Mouse (Mus musculus): ENCODE measurements around the gene Olfr128.
"Not testable (repeated sequence)": the region's sequence is repeated elsewhere in the genome, so short reads cannot be mapped to it uniquely, and the experiment has no call there.

Gene Olfr128

DNA sequence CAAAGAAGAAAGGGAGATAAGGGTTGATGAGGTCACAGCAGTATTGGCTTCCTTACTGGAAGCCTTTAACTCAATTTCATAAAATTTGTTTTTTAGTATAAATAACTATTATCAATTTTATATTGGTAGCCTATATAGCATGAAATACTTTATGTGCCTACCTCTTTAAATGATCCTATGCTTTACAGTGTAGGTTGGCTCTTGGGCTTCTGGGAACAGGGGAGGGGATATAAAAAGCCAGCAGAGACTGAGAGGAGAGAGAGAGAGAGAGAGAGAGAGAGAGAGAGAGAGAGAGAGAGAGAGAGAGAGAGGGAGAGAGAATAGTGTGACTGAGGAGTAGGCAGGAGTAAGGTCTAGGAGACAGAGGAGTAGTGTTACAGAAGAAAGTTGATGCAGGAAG, at the start of gene Olfr128:
Gene Olfr128 (plus strand): TSS at position 301 of the 400 bp plus-strand sequence.
- DNase-seq (ENCODE audit: extremely low spot score, low read depth, low spot score), result no peak

DNA sequence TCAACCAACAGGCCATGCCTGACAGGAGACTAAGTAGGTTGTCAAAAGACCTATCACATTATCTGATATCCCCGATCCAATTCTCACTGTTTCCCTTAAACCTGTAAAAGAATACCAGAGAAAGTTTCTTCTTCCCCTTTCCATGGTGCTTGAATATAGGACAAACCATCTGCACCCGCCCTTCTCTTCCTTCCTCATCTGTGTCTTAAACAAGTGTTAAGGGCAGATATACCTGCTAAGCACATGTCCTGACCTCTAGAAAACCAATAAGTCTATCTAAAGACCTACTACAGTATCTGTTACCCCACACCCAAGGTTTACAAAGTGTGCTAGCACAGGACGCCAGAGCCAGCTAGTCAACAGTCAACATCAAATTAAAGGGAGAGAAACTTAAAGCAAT, 46.5 kb upstream of the Olfr128 start:
- no peak for DNase-seq (ENCODE audit: extremely low spot score, low read depth, low spot score)

DNA sequence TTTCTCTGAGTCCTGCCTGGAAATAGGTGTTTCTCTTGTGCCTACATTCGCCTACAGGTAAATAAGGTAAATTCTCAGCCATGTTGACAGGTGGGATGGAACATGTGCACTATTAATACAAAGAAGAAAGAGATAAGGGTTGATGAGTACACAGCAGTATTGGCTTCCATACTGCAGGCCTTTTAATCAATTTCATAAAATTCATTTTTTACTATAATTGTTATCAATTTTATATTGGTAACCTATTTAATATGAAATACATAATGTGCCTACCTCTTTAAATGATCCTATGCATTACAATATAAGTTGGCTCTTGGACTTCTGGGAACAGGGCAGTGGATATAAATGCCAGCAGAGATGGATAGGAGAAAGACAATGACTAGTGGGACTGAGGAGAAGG, 20.2 kb upstream of the Olfr128 start, which contains the start of gene Olfr127:
Gene Olfr127 (plus strand): TSS at position 301 of the 400 bp plus-strand sequence.
- DNase-seq (ENCODE audit: extremely low spot score, low read depth, low spot score), result no peak

DNA sequence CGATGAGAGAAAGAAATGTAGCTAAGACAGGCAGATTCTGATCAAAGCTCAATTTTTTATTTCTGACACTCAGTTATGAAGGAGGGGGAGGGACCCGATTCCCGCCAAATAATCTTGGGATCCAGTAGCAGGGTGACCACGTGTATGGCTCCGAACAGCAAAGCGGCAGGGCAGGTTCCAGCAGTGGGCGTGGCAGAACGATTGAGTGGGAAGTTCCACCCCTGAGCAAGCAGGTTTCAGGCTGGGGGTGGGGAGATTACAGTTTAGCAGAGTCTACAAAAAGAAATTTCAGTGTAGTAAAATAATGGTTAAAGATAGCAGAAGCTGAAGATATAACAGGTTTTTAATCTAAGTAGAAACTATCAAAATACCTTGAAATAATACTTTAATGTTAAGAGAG, 13.5 kb upstream of the Olfr128 start:
- not testable (repeated sequence) for DNase-seq (ENCODE audit: extremely low spot score, low read depth, low spot score)

- DNase-seq (ENCODE audit: extremely low spot score, low read depth, low spot score), result no peak
These were observed 32.6 kb downstream of the Olfr128 start, which contains the start of gene Olfr761 for GRCm38 (mm10) chr17:37952979-37953378. Gene Olfr761, minus strand, starts transcription at chr17:37953079.

- no peak for DNase-seq (ENCODE audit: extremely low spot score, low read depth, low spot score)
These were observed 53.2 kb downstream of the Olfr128 start for GRCm38 (mm10) chr17:37973591-37973990.

Measured in hindlimb bud, embryonic 11.5 days (tissue).